Mouse (Mus musculus) liver, embryonic 12.5 days (tissue): ENCODE results near the gene Dennd1a. TPM values are rescaled to one million over a fixed set of nuclear protein-coding genes. Genes with fewer than 3 reads are reported as not detected.

Experiments
- ATAC-seq: fragments of 200-750 bp; cut with Nextera tagmentation; 2 replicates; pipeline ENCODE4 v1.8.0; 2017; ENCODE audit warnings: moderate number of reproducible peaks, mild to moderate bottlenecking, moderate library complexity
- H3K27ac ChIP-seq: fragments of 300-500 bp; sonication (generic); 2 replicates; pipeline ENCODE4 v1.5.1; 2016; ENCODE audit warnings: mild to moderate bottlenecking
- H3K27me3 ChIP-seq: fragments of 300-500 bp; sonication (generic); replicated peaks from 2 replicates; pipeline ENCODE4 v1.6.1; 2016; ENCODE audit warnings: mild to moderate bottlenecking, moderate library complexity
- H3K36me3 ChIP-seq: fragments of 300-500 bp; sonication (generic); 2 replicates; pipeline ENCODE4 v1.6.1; 2016; ENCODE audit warnings: mild to moderate bottlenecking, moderate library complexity
- H3K4me1 ChIP-seq: fragments of 300-500 bp; sonication (generic); 2 replicates; pipeline ENCODE4 v1.6.1; 2016
- H3K4me2 ChIP-seq: fragments of 300-500 bp; sonication (generic); 2 replicates; pipeline ENCODE4 v1.6.1; 2016; ENCODE audit warnings: mild to moderate bottlenecking, moderate library complexity
- H3K4me3 ChIP-seq: fragments of 300-500 bp; sonication (generic); 2 replicates; pipeline ENCODE4 v1.5.1; 2016; ENCODE audit warnings: mild to moderate bottlenecking, moderate library complexity
- H3K9ac ChIP-seq: fragments of 300-500 bp; sonication (generic); 2 replicates; pipeline ENCODE4 v1.6.1; 2016; ENCODE audit warnings: mild to moderate bottlenecking, moderate library complexity
- H3K9me3 ChIP-seq: fragments of 300-500 bp; sonication (generic); replicated peaks from 2 replicates; pipeline ENCODE4 v1.6.1; 2016; ENCODE audit warnings: mild to moderate bottlenecking, moderate library complexity
- WGBS: fragments of 180-500 bp; shearing (Covaris S2); methylation state at CpG from one replicate; pipeline ENCODE4 v1.1.7; 2016; ENCODE audit not compliant: insufficient replicate concordance; 5-methylcytosine and 5-hydroxymethylcytosine counted together
- polyA plus RNA-seq: library from polyadenylated mRNA; unstranded; fragments of >200 nt; fragmentation: Nextera tagmentation; extraction: Ambion mirVana; gene quantifications from 2 replicates; pipeline ENCODE4 v1.2.1, GENCODE M21; 2016

Dennd1a gene
- polyA plus RNA-seq, 1 experiment from 2014 or later, result 13.3 TPM

DNA sequence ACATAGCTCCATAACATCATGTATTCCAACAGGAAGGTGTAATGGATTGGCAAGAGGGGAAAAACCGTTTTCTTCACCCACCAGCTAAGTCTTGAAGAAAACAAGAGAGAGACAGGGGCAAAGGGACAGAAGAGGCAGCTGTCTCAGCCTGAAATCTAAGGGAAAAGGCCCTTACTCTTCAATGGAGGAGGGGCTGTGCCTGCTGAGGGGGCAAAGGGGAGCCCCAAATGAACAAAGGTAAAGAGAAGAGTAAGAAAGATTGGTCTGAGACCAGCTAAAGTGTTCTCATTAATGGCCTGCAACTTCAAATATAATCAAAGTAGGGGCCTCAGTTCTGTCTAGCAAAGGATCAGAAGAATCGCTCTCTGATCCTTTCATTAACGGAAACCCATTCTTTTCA is 189.7 kb downstream of the Dennd1a start:
- no peak overlapping the region for H3K27ac ChIP-seq
- no peaks in the 10 kb centered on the region for H3K9me3 ChIP-seq
- no peak for ATAC-seq
- no peak overlapping the region for H3K9ac ChIP-seq
- H3K4me2 ChIP-seq, result no peak overlapping the region
- WGBS, result 76% methylated on average over 3 of the region's 3 CpGs
- no peaks in the 10 kb centered on the region for H3K36me3 ChIP-seq
- peaks cover 57% of the 10 kb centered on the region for H3K4me1 ChIP-seq
- no peak overlapping the region for H3K4me3 ChIP-seq
- H3K27me3 ChIP-seq, result no peaks in the 10 kb centered on the region

GRCm38 (mm10) chr2:38096328-38096727 is 190.9 kb downstream of the Dennd1a start:
- Histone ChIP-seq H3K4me3 (no peak overlapping the region), H3K9ac (no peak overlapping the region), H3K27me3 (no peaks in the 10 kb centered on the region), H3K9me3 (no peaks in the 10 kb centered on the region), H3K4me2 (no peak overlapping the region), H3K4me1 (peaks cover 62% of the 10 kb centered on the region), H3K36me3 (no peaks in the 10 kb centered on the region), H3K27ac (no peak overlapping the region)
- ATAC-seq, result no peak

DNA sequence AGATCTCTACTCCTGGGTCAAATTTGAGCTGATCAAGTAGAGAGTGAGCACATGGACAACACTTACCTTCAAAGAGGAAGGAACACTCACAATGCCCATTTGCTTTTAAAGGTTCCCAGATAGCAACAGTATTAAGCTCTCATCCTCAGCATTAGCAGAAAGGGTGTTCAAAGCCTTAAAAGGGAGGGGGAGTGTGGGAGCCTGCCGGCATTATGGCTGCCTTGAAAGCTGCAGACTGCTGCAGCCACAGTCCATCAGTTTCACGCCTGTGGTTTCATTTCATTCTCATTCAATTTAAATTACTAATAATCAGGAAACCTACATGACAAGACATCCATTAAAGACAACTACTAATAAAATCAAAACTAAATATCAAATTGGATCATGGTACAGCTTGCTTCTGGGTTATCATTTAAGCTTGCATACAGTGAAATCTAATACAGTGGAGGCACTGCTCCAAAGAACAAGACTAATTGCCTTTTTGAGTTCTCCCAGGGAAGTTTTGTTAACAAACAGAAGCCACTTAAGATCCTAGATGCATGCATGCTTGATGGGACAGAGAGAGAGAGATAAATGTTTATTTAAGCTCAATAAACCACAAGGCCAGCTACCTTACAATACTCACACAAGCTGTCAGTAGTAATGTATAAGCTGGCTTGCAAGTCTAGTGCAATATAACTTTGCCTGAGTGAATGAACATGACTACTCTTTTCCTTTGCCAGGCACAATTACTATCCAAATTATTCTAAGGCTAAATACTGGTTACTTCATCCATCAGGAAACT is 192.6 kb downstream of the Dennd1a start:
- Histone ChIP-seq H3K4me2 (peak overlapping the region; percentile 40), H3K9ac (peak overlapping the region; percentile 40; the same call in 1 of the 2 replicates), H3K27ac (peak overlapping the region; percentile 32; the same call in 1 of the 2 replicates)

GRCm38 (mm10) chr2:38093968-38094367 is 193.2 kb downstream of the Dennd1a start:
- H3K4me2 ChIP-seq, result peak overlapping the region; percentile 40
- H3K27ac ChIP-seq, result peak overlapping the region; percentile 68
- H3K27me3 ChIP-seq, result no peaks in the 10 kb centered on the region
- peak overlapping the region; percentile 40; the same call in 1 of the 2 replicates for H3K9ac ChIP-seq
- no peaks in the 10 kb centered on the region for H3K9me3 ChIP-seq
- no peaks in the 10 kb centered on the region for H3K36me3 ChIP-seq
- H3K4me1 ChIP-seq, result peaks cover 54% of the 10 kb centered on the region
- no peak overlapping the region for H3K4me3 ChIP-seq
- ATAC-seq, result peak; percentile 96

More for the DNA sequence above, 192.6 kb downstream of the Dennd1a start:
- H3K4me1 ChIP-seq, result peaks cover 60% of the 10 kb centered on the region
- WGBS, result 53% methylated on average over 2 of the region's 2 CpGs
- ATAC-seq, result peak; percentile 12; the same call in 1 of the 2 replicates
- H3K36me3 ChIP-seq, result no peaks in the 10 kb centered on the region
- no peaks in the 10 kb centered on the region for H3K9me3 ChIP-seq
- H3K27me3 ChIP-seq, result no peaks in the 10 kb centered on the region
- H3K4me3 ChIP-seq, result no peak overlapping the region

DNA sequence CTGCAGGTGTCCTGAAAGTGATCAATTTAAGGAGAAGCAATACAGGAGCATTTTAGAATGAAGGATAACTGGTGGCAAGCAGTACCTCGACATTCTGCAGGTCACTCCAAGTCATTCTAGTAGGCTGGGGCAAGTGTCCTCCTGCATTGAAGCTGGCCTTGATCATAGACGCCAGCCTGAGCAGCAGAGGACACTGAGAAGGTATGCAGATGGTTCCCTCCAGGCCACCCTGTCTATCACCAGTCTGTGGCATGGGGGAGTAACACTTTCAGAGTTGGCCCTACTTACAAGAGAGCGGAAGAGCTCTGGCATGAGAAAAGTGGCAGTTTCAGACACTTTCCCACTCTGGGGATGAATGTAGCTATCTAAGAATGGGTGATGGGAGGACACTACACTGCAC is 193.9 kb downstream of the Dennd1a start:
- no peak overlapping the region for H3K9ac ChIP-seq
- H3K9me3 ChIP-seq, result no peaks in the 10 kb centered on the region
- H3K4me2 ChIP-seq, result peak overlapping the region; percentile 11; the same call in 1 of the 2 replicates
- peaks cover 51% of the 10 kb centered on the region for H3K4me1 ChIP-seq
- H3K36me3 ChIP-seq, result no peaks in the 10 kb centered on the region
- H3K4me3 ChIP-seq, result no peak overlapping the region
- no peak for ATAC-seq
- 66% methylated on average over 3 of the region's 3 CpGs for WGBS
- no peaks in the 10 kb centered on the region for H3K27me3 ChIP-seq
- peak overlapping the region; percentile 68; the same call in 1 of the 2 replicates for H3K27ac ChIP-seq

- WGBS, result 92% methylated on average over 1 of the region's 1 CpGs
- Histone ChIP-seq H3K27me3 (no peaks in the 10 kb centered on the region), H3K9me3 (no peaks in the 10 kb centered on the region), H3K4me3 (no peak overlapping the region), H3K9ac (no peak overlapping the region), H3K4me2 (no peak overlapping the region), H3K4me1 (peaks cover 44% of the 10 kb centered on the region), H3K36me3 (no peaks in the 10 kb centered on the region), H3K27ac (no peak overlapping the region)
- no peak for ATAC-seq
These were observed 198.8 kb downstream of the Dennd1a start for GRCm38 (mm10) chr2:38088346-38088745.

DNA sequence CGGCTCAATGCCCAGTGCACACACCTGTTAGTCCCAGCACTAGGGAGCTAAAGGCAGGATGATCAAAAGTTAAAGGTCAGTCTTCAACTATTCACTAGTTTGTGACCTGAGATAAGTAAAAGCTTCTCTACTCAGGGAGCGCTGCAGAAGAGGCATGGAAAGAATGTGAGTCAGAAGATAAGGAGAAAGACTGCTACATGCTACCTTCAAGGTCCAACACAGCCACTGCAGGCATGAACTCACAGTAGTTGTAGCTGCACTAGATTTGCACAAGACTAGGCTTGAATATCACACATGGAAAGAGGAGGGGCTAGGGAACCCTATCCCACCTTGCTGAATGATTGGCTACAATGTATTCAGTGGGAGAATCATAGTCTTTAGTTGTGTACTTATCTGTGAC is 202.1 kb downstream of the Dennd1a start:
- Histone ChIP-seq H3K4me2 (no peak overlapping the region), H3K27me3 (no peaks in the 10 kb centered on the region), H3K27ac (no peak overlapping the region), H3K4me3 (no peak overlapping the region), H3K9ac (no peak overlapping the region), H3K36me3 (no peaks in the 10 kb centered on the region), H3K4me1 (peaks cover 27% of the 10 kb centered on the region), H3K9me3 (no peaks in the 10 kb centered on the region)
- ATAC-seq, result peak; percentile 68; the same call in 1 of the 2 replicates
- WGBS, result 27% methylated on average over 2 of the region's 2 CpGs

GRCm38 (mm10) chr2:38083251-38083650 is 203.9 kb downstream of the Dennd1a start:
- Histone ChIP-seq H3K27ac (no peak overlapping the region), H3K4me3 (no peak overlapping the region), H3K4me2 (no peak overlapping the region), H3K27me3 (no peaks in the 10 kb centered on the region), H3K9ac (no peak overlapping the region), H3K4me1 (peaks cover 23% of the 10 kb centered on the region), H3K36me3 (no peaks in the 10 kb centered on the region), H3K9me3 (no peaks in the 10 kb centered on the region)
- 78% methylated on average over 3 of the region's 3 CpGs for WGBS
- ATAC-seq, result no peak

GRCm38 (mm10) chr2:38074495-38074894 is 212.7 kb downstream of the Dennd1a start:
- WGBS, result 62% methylated on average over 2 of the region's 2 CpGs
- Histone ChIP-seq H3K9ac (no peak overlapping the region), H3K4me1 (peaks cover 6% of the 10 kb centered on the region; the same call in 1 of the 2 replicates), H3K27me3 (no peaks in the 10 kb centered on the region), H3K27ac (no peak overlapping the region), H3K4me3 (no peak overlapping the region), H3K9me3 (no peaks in the 10 kb centered on the region), H3K4me2 (no peak overlapping the region), H3K36me3 (no peaks in the 10 kb centered on the region)
- ATAC-seq, result no peak

- H3K9ac ChIP-seq, result no peak overlapping the region
- ATAC-seq, result no peak
- H3K4me1 ChIP-seq, result peaks cover 10% of the 10 kb centered on the region
- no peak overlapping the region for H3K4me3 ChIP-seq
- no peak overlapping the region for H3K4me2 ChIP-seq
- H3K27me3 ChIP-seq, result no peaks in the 10 kb centered on the region
- no peak overlapping the region for H3K27ac ChIP-seq
- no peaks in the 10 kb centered on the region for H3K36me3 ChIP-seq
- H3K9me3 ChIP-seq, result no peaks in the 10 kb centered on the region
These were observed 215.1 kb downstream of the Dennd1a start for GRCm38 (mm10) chr2:38072061-38072460.

- ATAC-seq, result no peak
- no peak overlapping the region for H3K9ac ChIP-seq
- peaks cover 22% of the 10 kb centered on the region for H3K4me1 ChIP-seq
- H3K27me3 ChIP-seq, result no peaks in the 10 kb centered on the region
- H3K9me3 ChIP-seq, result no peaks in the 10 kb centered on the region
- WGBS, result 71% methylated on average over 2 of the region's 2 CpGs
- no peak overlapping the region for H3K4me2 ChIP-seq
- H3K4me3 ChIP-seq, result no peak overlapping the region
- no peak overlapping the region for H3K27ac ChIP-seq
- H3K36me3 ChIP-seq, result no peaks in the 10 kb centered on the region
These were observed 219.0 kb downstream of the Dennd1a start for GRCm38 (mm10) chr2:38068171-38068572.

GRCm38 (mm10) chr2:38065914-38066313 is 221.3 kb downstream of the Dennd1a start:
- Histone ChIP-seq H3K27me3 (no peaks in the 10 kb centered on the region), H3K36me3 (no peaks in the 10 kb centered on the region), H3K27ac (no peak overlapping the region), H3K4me1 (peaks cover 27% of the 10 kb centered on the region), H3K4me3 (no peak overlapping the region), H3K9ac (no peak overlapping the region), H3K9me3 (no peaks in the 10 kb centered on the region), H3K4me2 (no peak overlapping the region)
- ATAC-seq, result no peak
- 54% methylated on average over 1 of the region's 1 CpGs for WGBS

DNA sequence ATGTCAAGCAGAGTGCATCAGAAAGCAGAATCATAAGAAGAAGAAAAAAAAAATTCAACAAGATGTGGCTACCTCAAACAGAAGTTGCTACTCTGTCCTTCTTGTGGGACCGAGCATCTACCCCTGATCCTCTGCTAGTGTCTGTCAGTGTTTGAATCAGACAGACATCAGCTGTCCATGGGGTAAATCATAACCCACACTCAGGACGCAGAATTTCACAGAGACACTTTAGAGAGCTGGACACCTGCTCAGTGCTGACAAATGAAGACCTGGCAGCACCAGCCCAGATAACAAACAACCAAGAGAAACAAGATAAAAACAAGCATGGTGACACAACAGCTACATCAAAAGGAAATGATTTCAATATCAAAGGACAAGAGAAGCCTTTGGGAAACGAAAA is 222.9 kb downstream of the Dennd1a start:
- no peak overlapping the region for H3K4me3 ChIP-seq
- H3K9me3 ChIP-seq, result no peaks in the 10 kb centered on the region
- ATAC-seq, result no peak
- H3K4me1 ChIP-seq, result peaks cover 27% of the 10 kb centered on the region
- H3K27me3 ChIP-seq, result no peaks in the 10 kb centered on the region
- WGBS, result 51% methylated on average over 3 of the region's 3 CpGs
- H3K27ac ChIP-seq, result no peak overlapping the region
- no peak overlapping the region for H3K4me2 ChIP-seq
- no peaks in the 10 kb centered on the region for H3K36me3 ChIP-seq
- H3K9ac ChIP-seq, result no peak overlapping the region
